Mouse (Mus musculus): ENCODE measurements around the gene Ttc6.
A peak's percentile ranks its signal among the peaks of the same experiment; 100 is the strongest.

Gene Ttc6

GRCm38 (mm10) chr12:57662986-57663674 lies 99.2 kb downstream of the Ttc6 start:
- DNase-seq (ENCODE audit: low spot score): no peak

DNA sequence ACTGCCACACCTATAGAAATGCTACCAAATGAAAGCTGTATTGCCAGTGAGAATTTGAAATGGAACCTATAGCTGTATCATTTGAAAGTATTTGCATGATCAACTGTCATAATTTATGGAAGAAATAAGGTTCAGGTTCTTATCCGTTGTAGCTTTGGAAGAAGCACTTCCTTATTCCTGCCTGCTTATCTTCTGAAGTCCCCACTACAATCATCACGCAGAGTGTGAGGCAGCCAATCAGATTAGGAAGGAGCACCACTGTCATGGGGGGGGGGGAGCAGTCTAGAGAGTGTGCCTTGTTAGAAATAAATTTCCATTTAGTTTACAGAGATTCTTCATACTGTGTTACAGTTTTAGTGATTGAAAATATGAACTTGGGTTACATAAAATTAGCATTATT lies 108.5 kb downstream of the Ttc6 start:
- no peak for DNase-seq (ENCODE audit: low spot score)

GRCm38 (mm10) chr12:57684967-57685423 lies 121.1 kb downstream of the Ttc6 start:
- DNase-seq (ENCODE audit: low spot score): no peak

DNA sequence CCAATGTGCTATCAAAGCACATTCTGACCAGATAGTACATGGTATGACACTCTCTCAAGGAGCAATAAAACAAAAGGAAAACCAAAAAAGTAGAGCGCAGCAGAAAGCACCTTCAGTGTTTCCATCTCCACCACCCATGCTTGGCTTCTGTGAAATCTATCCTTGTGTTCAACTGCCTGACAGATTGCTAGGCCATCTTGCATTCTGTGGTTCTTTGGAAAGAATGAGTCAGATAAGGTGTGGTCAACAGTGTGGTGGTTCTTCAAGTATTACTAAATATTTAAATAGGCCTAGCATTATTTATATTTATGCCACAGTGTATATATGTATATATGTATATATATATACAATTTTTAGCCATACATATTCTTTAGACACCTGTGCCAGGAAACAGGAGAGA lies 146.1 kb downstream of the Ttc6 start:
- DNase-seq (ENCODE audit: low spot score): no peak

DNA sequence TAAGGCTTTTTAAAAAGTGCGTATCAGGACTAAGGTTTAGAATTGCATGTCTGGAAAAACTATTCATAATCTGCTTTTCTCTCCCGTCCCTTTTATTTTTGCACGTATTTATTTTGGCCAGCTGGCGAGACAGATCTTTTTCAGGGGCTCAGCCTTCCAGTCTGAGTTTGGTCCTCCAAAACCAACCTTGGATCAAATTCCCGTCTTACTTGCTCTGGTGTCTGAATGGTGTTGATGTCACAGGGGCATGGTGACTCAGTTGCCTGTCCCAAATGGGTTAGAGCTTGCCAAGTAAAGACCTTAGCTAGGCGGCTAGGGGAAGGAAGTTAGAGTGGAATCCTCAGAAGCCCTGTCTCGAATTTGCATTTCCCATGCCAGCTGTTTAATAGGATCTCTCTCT lies 200.8 kb downstream of the Ttc6 start:
- no peak for DNase-seq (ENCODE audit: low spot score)

DNA sequence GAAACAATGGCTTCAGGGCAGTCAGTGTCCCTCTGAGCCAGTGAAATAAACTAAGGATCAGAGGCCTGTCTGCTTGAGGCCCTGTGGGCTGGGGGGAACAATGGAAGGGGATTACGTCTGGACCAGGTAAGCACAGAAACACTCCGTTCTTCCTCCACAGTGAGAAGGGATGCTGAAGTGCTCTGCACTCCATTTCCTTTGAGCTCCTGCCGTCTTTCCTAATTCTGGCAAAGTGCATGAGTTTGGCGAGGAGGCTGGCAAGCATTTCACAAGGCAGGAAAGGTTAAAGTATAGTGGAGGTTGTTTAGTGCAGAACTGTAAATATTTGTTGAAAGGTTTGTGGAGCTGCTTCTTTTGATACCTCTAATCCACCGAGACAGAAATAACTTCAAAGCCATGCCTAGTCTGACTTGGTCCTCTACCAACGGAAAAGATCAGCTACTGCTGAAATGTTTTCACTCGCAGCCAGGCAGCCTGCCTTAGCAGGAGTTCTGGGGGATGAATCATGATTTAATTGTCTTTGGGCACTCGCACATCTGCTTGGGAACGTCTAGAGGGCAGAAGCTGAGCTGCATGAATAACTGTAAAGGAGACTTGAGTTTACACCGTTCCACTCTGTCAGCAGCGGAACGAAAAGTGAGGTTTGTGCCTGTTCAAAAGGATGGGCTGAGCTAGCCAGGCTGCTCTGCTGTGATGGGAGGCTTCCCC lies 212.5 kb downstream of the Ttc6 start:
- peak; percentile 3 for DNase-seq (ENCODE audit: low spot score)

- DNase-seq (ENCODE audit: low spot score): no peak
These were observed 218.0 kb downstream of the Ttc6 start for GRCm38 (mm10) chr12:57781926-57782325.

GRCm38 (mm10) chr12:57787471-57787870 lies 223.6 kb downstream of the Ttc6 start:
- no peak for DNase-seq (ENCODE audit: low spot score)

Measured in layer of hippocampus, adult 11-12 months (tissue).